Mouse (Mus musculus) inflammation-experienced regulatory T-cells, adult 6 months (primary cell): Measurements from ENCODE around the gene Gm3727. TPM values are rescaled to one million over a fixed set of nuclear protein-coding genes. Genes with fewer than 3 reads are reported as not detected.
"Not testable (repeated sequence)": the region's sequence is repeated elsewhere in the genome, so short reads cannot be mapped to it uniquely, and the experiment has no call there.

Source experiments
- ATAC-seq: one replicate; pipeline ENCODE4 v1.8.0; 2017
- polyA plus RNA-seq, 3 experiments: library from polyadenylated mRNA; unstranded; fragments of 100-300 nt; shearing (Covaris generic); gene quantifications; one replicate each; pipeline ENCODE4 v1.2.1; 2017

The Gm3727 gene
- not detected for polyA plus RNA-seq

GRCm38 (mm10) chr14:7264614-7265013 lies at the start of gene Gm3727:
Gene Gm3727, minus strand, starts transcription at chr14:7264714.
- ATAC-seq, result not testable (repeated sequence)

DNA sequence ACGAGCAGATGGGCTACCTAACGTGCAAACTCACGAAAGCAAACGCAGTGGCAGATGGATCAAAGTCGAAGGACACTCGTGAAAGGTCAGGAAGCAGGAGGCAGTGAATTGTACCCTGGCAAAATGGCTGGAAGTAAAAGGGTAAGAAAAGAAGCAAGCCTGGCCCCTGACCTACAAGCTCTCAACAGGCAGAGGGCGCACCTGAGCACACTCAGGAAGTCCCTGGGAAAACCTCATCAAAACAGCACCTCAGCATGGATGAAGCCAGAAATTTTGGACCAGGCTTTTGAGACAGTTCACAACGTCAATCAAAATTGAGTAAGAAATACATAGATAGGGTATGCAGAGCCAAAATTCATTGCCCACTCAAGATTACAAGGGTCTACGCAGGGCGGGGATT lies 21.0 kb downstream of the Gm3727 start:
- not testable (repeated sequence) for ATAC-seq

Other genes starting within 250 kb of the Gm3727 start
- 1 to 10 TPM in 2 of 3 experiments, under 1 TPM in 1; 0.55 to 5.6 (median 1.4) TPM for gene Gm10406, start 237.3 kb downstream of the Gm3727 start, polyA plus RNA-seq
- not detected for gene Gm3685, start 219.7 kb downstream of the Gm3727 start, polyA plus RNA-seq
- 1 to 10 TPM; 1.2 to 9.6 (median 4.9) TPM for gene Gm3696, start 164.1 kb downstream of the Gm3727 start, polyA plus RNA-seq
- gene Gm6676, start 139.3 kb downstream of the Gm3727 start, polyA plus RNA-seq, result not detected
- 10 to 100 TPM in 2 of 3 experiments, 1 to 10 TPM in 1; 2.8 to 14.6 (median 11.4) TPM for gene Gm3512, start 90.2 kb downstream of the Gm3727 start, polyA plus RNA-seq
- gene Gm16434, start 70.2 kb downstream of the Gm3727 start, polyA plus RNA-seq, result not detected
- 10 to 100 TPM in 2 of 3 experiments, 1 to 10 TPM in 1; 5.3 to 26.0 (median 17.4) TPM for gene Gm3739, start 50.3 kb upstream of the Gm3727 start, polyA plus RNA-seq
- not detected for gene Gm5797, start 67.7 kb upstream of the Gm3727 start, polyA plus RNA-seq
- not detected for gene Gm8374, start 100.4 kb upstream of the Gm3727 start, polyA plus RNA-seq
- gene Gm3755, start 186.2 kb upstream of the Gm3727 start, polyA plus RNA-seq, result not detected
- gene Gm3752, start 219.0 kb upstream of the Gm3727 start, polyA plus RNA-seq, result 10 to 100 TPM in 2 of 3 experiments, 1 to 10 TPM in 1; 3.3 to 32.8 (median 11.1) TPM